19 mouse cellular contexts compared by ENCODE assay signal in the genomic region with DNA sequence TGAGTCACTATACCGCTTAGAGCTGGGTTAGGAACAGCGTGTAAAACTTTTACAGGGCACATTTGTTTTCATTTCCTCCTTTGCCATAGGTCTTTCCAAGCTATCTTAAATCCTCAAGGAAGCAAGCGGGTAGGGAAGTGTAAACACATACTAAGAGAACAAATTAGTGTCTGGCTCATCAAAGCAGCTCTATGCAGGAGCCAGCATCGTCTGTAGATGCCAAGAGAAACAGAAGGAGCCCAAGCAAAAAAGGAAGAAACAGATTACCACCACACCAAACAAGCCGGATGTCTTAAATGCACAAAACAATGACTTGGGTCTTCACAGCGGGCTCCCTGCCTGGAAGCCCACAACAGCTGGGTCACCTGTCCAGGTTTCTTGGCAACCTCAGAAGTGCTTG. TPM values are rescaled to one million over a fixed set of nuclear protein-coding genes. Genes with fewer than 3 reads are reported as not detected.
"Had no signal": no experiment of that assay in that cellular context is flagged by ENCODE, and none has a peak within 500 bp of the region (broad histone marks: within the 10 kb centered on the region; RNA-seq: fewer than 3 reads in every experiment).

No protein-coding gene starts in this region.

- ATAC-seq: midbrain, embryonic 15.5 days had no signal

- H3K27ac ChIP-seq: layer of hippocampus, adult 2 months; liver, embryonic 15.5 days; macrophage; midbrain, embryonic 15.5 days; neural tube, embryonic 12.5 days had no signal

- DNase-seq: kidney, adult 8-10 months; kidney, postnatal 25 days; lung, adult 2 months; lung, postnatal 10 days; right cerebral cortex, postnatal 4 days; thymus, postnatal 36 days had no signal

- H3K4me1 ChIP-seq: liver, embryonic 15.5 days had no signal

- H3K4me2 ChIP-seq: liver, embryonic 11.5 days; liver, embryonic 15.5 days; midbrain, embryonic 11.5 days; midbrain, embryonic 15.5 days; neural tube, embryonic 12.5 days had no signal

- H3K27me3 ChIP-seq: liver, embryonic 15.5 days; midbrain, embryonic 15.5 days; neural tube, embryonic 12.5 days had no signal

- H3K9me3 ChIP-seq: liver, embryonic 15.5 days; megakaryocyte, embryonic 14.5 days; midbrain, embryonic 15.5 days; neural tube, embryonic 12.5 days had no signal

- H3K9ac ChIP-seq: liver, embryonic 15.5 days; midbrain, embryonic 15.5 days; neural tube, embryonic 12.5 days had no signal

- H3K36me3 ChIP-seq: midbrain, embryonic 15.5 days had no signal

- H3K4me3 ChIP-seq: layer of hippocampus, adult 2 months; liver, embryonic 15.5 days; megakaryocyte, embryonic 14.5 days; midbrain, embryonic 15.5 days; neural tube, embryonic 12.5 days had no signal

RNA-seq across cellular contexts. Expression of gene 1700010B08Rik, which starts 9.0 kb away (rescaled TPM):
- polyA plus RNA-seq: kidney, embryonic 16.5 days; limb, embryonic 14.5 days; liver, embryonic 11.5 days; liver, embryonic 15.5 days; lung, adult 2 months; macrophage; midbrain, embryonic 11.5 days; neural tube, embryonic 12.5 days; spleen, adult 2 months; stomach, embryonic 16.5 days; thymus, postnatal 0 days had no signal
